Mouse (Mus musculus) small intestine, adult 2 months (tissue): ENCODE measurements around the gene Ppef1. TPM values are rescaled to one million over a fixed set of nuclear protein-coding genes. Genes with fewer than 3 reads are reported as not detected.

Experiments used
- H3K27ac ChIP-seq: fragments of 200-500 bp; 2 replicates; pipeline ENCODE4 v1.5.1; 2012; ENCODE audit warnings: low read depth, low read length, control low read depth, inconsistent platforms; ENCODE audit not compliant: insufficient read depth
- H3K27me3 ChIP-seq: fragments of 200-500 bp; 2 replicates; pipeline ENCODE4 v1.6.1; 2012; ENCODE audit warnings: mild to moderate bottlenecking, moderate library complexity, low read length, inconsistent platforms; ENCODE audit not compliant: control insufficient read depth, insufficient read depth
- H3K36me3 ChIP-seq: fragments of 200-500 bp; 2 replicates; pipeline ENCODE4 v1.6.1; 2012; ENCODE audit warnings: mild to moderate bottlenecking, low read length, control low read depth, inconsistent platforms; ENCODE audit not compliant: control insufficient read depth, insufficient read depth
- H3K4me1 ChIP-seq: fragments of 200-500 bp; 2 replicates; pipeline ENCODE4 v1.6.1; 2012; ENCODE audit warnings: low read length, inconsistent platforms, mixed read lengths; ENCODE audit not compliant: control insufficient read depth, insufficient read depth, insufficient read length
- H3K4me3 ChIP-seq: fragments of 200-500 bp; 2 replicates; pipeline ENCODE4 v1.5.1; 2012; ENCODE audit warnings: low read depth, mild to moderate bottlenecking, control low read depth, inconsistent platforms, low read length, moderate library complexity
- CTCF ChIP-seq: fragments of 200-500 bp; IDR thresholded peaks from 2 replicates; pipeline ENCODE4 v1.5.1; 2012; ENCODE audit warnings: low read depth, mild to moderate bottlenecking, control low read depth, inconsistent platforms, low read length, moderate library complexity, mixed read lengths; ENCODE audit not compliant: insufficient replicate concordance, insufficient read length; ENCODE audit errors: extremely low read depth
- POLR2A ChIP-seq: fragments of 200-500 bp; IDR thresholded peaks from 2 replicates; pipeline ENCODE4 v1.6.1; 2012; ENCODE audit warnings: low read depth, mild to moderate bottlenecking, control low read depth, inconsistent platforms, low read length, moderate library complexity
- WGBS: fragments of 180-500 bp; shearing (Covaris S2); methylation state at CpG from one replicate; pipeline ENCODE4 v1.1.7; 2018; 5-methylcytosine and 5-hydroxymethylcytosine counted together
- polyA plus RNA-seq: library from polyadenylated mRNA; depleted of rRNA; stranded (reverse); fragments of >200 nt; gene quantifications from 2 replicates; pipeline ENCODE4 v1.2.3, GENCODE M21; 2012

Ppef1 gene
- polyA plus RNA-seq, 1 experiment, result not detected

GRCm38 (mm10) chrX:160610482-160610881 lies 125.1 kb downstream of the Ppef1 start:
- Histone ChIP-seq H3K36me3 (no peaks in the 10 kb centered on the region), H3K4me1 (no peaks in the 10 kb centered on the region), H3K27ac (no peak overlapping the region), H3K27me3 (no peaks in the 10 kb centered on the region), H3K4me3 (no peak overlapping the region)
- 80% methylated on average over 2 of the region's 2 CpGs for WGBS
- TF ChIP-seq CTCF (no peak), POLR2A (no peak)

DNA sequence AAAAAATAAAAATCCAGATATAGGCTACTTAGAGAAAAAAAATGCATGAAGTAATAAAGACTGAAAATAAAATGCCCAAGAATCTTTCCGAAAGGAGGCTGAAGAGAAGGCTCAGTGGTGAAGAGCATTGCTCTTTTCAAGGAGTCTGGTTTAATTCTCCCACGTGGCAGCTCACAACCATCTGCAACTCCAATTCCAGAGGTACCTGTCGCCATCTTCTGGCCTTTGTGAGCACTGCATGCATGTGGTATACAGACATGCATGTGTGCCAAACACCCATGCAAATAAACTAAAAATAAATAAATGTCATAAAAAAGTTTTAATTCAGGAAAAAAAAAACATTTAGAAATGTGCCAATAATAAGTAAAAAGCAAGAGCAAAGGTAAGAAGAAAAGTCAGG lies 125.7 kb downstream of the Ppef1 start:
- Histone ChIP-seq H3K36me3 (no peaks in the 10 kb centered on the region), H3K27me3 (no peaks in the 10 kb centered on the region), H3K27ac (no peak overlapping the region), H3K4me3 (no peak overlapping the region), H3K4me1 (no peaks in the 10 kb centered on the region)
- 38% methylated on average over 3 of the region's 3 CpGs for WGBS
- TF ChIP-seq POLR2A (no peak), CTCF (peak; percentile 35; the same call in 1 of the 2 replicates)

- 53% methylated on average over 6 of the region's 6 CpGs for WGBS
- Histone ChIP-seq H3K4me1 (peaks cover 6% of the 10 kb centered on the region; the same call in 1 of the 2 replicates), H3K36me3 (no peaks in the 10 kb centered on the region), H3K4me3 (no peak overlapping the region), H3K27ac (no peak overlapping the region), H3K27me3 (no peaks in the 10 kb centered on the region)
- no peak for TF ChIP-seq POLR2A
- TF ChIP-seq CTCF, result no peak
These were observed 131.5 kb downstream of the Ppef1 start for GRCm38 (mm10) chrX:160603981-160604541.

- WGBS, result 66% methylated on average over 2 of the region's 2 CpGs
- no peaks in the 10 kb centered on the region for H3K27me3 ChIP-seq
- no peak overlapping the region for H3K27ac ChIP-seq
- H3K36me3 ChIP-seq, result no peaks in the 10 kb centered on the region
- peaks cover 6% of the 10 kb centered on the region; the same call in 1 of the 2 replicates for H3K4me1 ChIP-seq
- TF ChIP-seq CTCF (no peak), POLR2A (no peak)
- no peak overlapping the region for H3K4me3 ChIP-seq
These were observed 132.2 kb downstream of the Ppef1 start for GRCm38 (mm10) chrX:160603316-160603715.

GRCm38 (mm10) chrX:160602770-160603169 lies 132.8 kb downstream of the Ppef1 start:
- no peaks in the 10 kb centered on the region for H3K36me3 ChIP-seq
- 24% methylated on average over 1 of the region's 1 CpGs for WGBS
- H3K27ac ChIP-seq, result no peak overlapping the region
- no peaks in the 10 kb centered on the region for H3K27me3 ChIP-seq
- TF ChIP-seq POLR2A (no peak), CTCF (no peak)
- peaks cover 6% of the 10 kb centered on the region; the same call in 1 of the 2 replicates for H3K4me1 ChIP-seq
- H3K4me3 ChIP-seq, result no peak overlapping the region

DNA sequence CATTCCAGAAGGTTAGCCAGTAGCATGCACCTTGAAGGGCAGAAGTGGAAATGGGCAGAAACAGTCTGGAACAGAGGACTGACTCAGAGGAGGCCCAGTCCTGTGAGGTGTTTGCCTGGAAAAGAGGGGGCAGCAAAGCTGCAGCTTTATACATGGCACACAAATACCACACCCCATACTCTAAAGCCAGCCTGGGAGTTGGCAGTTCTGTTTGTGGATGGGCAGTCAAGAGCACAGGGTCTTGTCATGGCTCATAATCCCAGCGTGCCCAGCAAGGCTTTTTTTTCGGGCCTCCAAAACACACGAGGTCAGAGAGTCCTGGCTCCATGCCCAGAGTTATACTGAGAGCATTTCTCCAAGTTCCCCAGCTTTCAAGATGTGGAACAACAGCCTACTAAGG lies 134.5 kb downstream of the Ppef1 start:
- H3K4me1 ChIP-seq, result peaks cover 6% of the 10 kb centered on the region; the same call in 1 of the 2 replicates
- TF ChIP-seq POLR2A (no peak), CTCF (no peak)
- H3K27me3 ChIP-seq, result no peaks in the 10 kb centered on the region
- WGBS, result 13% methylated on average over 3 of the region's 3 CpGs
- no peaks in the 10 kb centered on the region for H3K36me3 ChIP-seq
- no peak overlapping the region for H3K27ac ChIP-seq
- H3K4me3 ChIP-seq, result no peak overlapping the region

DNA sequence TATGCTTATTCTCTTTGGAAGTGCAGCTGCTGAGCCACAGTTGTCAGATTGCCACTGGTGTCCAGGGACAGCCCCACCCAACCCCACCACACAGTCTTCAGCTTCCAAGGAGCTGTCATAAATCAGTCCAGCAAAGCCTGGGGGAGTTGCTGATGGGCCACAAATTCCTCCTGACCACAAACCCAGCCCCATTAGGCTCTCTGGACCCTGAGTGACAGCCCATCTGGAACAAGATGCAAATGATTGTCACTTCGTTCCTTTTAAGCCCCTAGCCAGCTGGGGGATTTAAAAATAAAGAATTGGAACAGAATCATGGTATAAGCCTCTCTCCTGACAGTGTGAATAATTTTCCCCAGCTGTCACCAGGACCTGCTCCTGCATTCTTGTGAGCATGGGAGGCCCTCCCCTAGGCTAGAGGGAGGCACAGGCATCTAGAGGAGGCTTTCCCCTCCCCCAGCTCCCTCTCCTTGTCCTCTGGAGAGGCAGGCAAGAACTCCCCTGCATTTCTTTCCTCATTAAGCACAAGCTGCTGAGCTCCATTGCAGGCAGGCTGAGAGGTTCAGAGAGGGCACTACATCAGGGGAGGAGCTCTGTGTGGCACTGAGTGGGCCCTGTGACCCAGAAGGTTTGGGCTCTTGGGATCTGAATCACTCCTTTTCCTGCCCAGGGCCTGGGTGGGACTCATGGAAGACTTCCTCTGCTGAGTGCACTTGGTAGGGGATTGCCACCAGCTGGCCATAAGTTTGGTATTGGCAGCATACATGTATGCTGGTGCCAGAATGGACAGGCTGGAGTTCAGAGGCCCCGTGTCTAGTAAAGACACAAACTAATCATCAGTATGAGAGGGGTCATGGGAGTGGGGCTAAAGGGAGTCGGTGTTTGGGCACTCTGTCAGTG lies 136.8 kb downstream of the Ppef1 start:
- TF ChIP-seq POLR2A (no peak), CTCF (no peak)
- Histone ChIP-seq H3K4me3 (no peak overlapping the region), H3K36me3 (no peaks in the 10 kb centered on the region), H3K27ac (no peak overlapping the region), H3K4me1 (peaks cover 6% of the 10 kb centered on the region; the same call in 1 of the 2 replicates), H3K27me3 (no peaks in the 10 kb centered on the region)
- 65% methylated on average over 3 of the region's 3 CpGs for WGBS
